In genomic region chr10:75060217-75060842, GRCm38 (mm10) we compare ENCODE assay signal across 8 mouse cellular contexts. TPM values are rescaled to one million over a fixed set of nuclear protein-coding genes. Genes with fewer than 3 reads are reported as not detected.
A peak's percentile ranks its signal among the peaks of the same experiment; 100 is the strongest.
DNase-seq lines count a peak whose midpoint lies in the region; ATAC-seq and TF ChIP-seq lines count a peak whose summit lies in the region.

Gene Bcr, plus strand, starts transcription at chr10:75060592.

- no peak for TF ChIP-seq EP300 in heart, postnatal 0 days (IDR thresholded peaks at IDR 0.05; ENCODE audit: low read depth)

- H3K4me3 ChIP-seq in C2C12 (ENCODE audit: insufficient read depth, poor library complexity, severe bottlenecking), result peak within 1 kb of the TSS; percentile 65
- peak within 1 kb of the TSS; percentile 92 for H3K4me3 ChIP-seq in forebrain, embryonic 11.5 days (ENCODE audit: low read depth, low read length)
- H3K4me3 ChIP-seq in heart, postnatal 0 days (ENCODE audit: low read depth, low read length), result peak within 1 kb of the TSS; percentile 87
- H3K4me3 ChIP-seq in lung, embryonic 14.5 days (ENCODE audit: low read depth, low read length), result peak within 1 kb of the TSS; percentile 85

- peak within 1 kb of the TSS; percentile 81 for H3K4me2 ChIP-seq in forebrain, embryonic 11.5 days (ENCODE audit: low read depth, low read length, severe bottlenecking)
- H3K4me2 ChIP-seq in heart, postnatal 0 days (ENCODE audit: low read depth, low read length), result peak within 1 kb of the TSS; percentile 97
- H3K4me2 ChIP-seq in lung, embryonic 14.5 days, result peak within 1 kb of the TSS; percentile 94

- H3ac ChIP-seq in C2C12 (ENCODE audit: control insufficient read depth, insufficient read length, low read depth), result peak within 1 kb of the TSS; percentile 76

- peak; percentile 86 for ATAC-seq in forebrain, embryonic 11.5 days (replicated peaks; ENCODE audit: low FRiP score)
- peak; percentile 80 for ATAC-seq in heart, postnatal 0 days (ENCODE audit: insufficient read depth, low read depth)
- ATAC-seq in lung, embryonic 14.5 days (ENCODE audit: insufficient read depth), result peak; percentile 86
- peak; percentile 53 for ATAC-seq in neutrophil, adult 5-6 weeks (ENCODE audit: extremely low read depth, insufficient number of reproducible peaks, low FRiP score, poor library complexity, severe bottlenecking)

- no peak for TF ChIP-seq CTCF in C2C12 (IDR thresholded peaks at IDR 0.05; ENCODE audit: control insufficient read depth, insufficient read depth, insufficient read length)
- no peak for TF ChIP-seq CTCF in heart, postnatal 0 days (IDR thresholded peaks at IDR 0.05; ENCODE audit: low read depth)
- no peak for TF ChIP-seq CTCF in lung, embryonic 14.5 days (IDR thresholded peaks at IDR 0.05; ENCODE audit: low read depth)

- DNase-seq in brain, adult 2 months (ENCODE audit: low read depth, low spot score), result peak; percentile 89
- DNase-seq in forebrain, embryonic 11.5 days (ENCODE audit: low spot score), result peak; percentile 90
- DNase-seq in heart, postnatal 0 days (ENCODE audit: low spot score), result peak; percentile 50
- DNase-seq in kidney, postnatal 4 days, result peak; percentile 83 to 89
- DNase-seq in lung, embryonic 14.5 days, result peak; percentile 86
- peak; percentile 63 for DNase-seq in testis, postnatal 14 days (ENCODE audit: low spot score)

- H3K27me3 ChIP-seq in C2C12 (ENCODE audit: control insufficient read depth, insufficient read depth, insufficient read length), result no peaks in the 10 kb centered on the region
- H3K27me3 ChIP-seq in forebrain, embryonic 11.5 days (ENCODE audit: control insufficient read depth, insufficient read depth, low read length), result no peaks in the 10 kb centered on the region
- H3K27me3 ChIP-seq in heart, postnatal 0 days (ENCODE audit: control insufficient read depth, insufficient read depth, low read length), result peaks cover 48% of the 10 kb centered on the region
- no peaks in the 10 kb centered on the region for H3K27me3 ChIP-seq in lung, embryonic 14.5 days (ENCODE audit: insufficient read depth, low read length)

- no peaks in the 10 kb centered on the region for H3K9me3 ChIP-seq in forebrain, embryonic 11.5 days (ENCODE audit: control insufficient read depth, low read length)
- no peaks in the 10 kb centered on the region for H3K9me3 ChIP-seq in heart, postnatal 0 days (replicated peaks; ENCODE audit: control insufficient read depth, low read length)
- no peaks in the 10 kb centered on the region for H3K9me3 ChIP-seq in lung, embryonic 14.5 days (ENCODE audit: low read depth, low read length)

- peaks cover 41% of the 10 kb centered on the region for H3K79me3 ChIP-seq in C2C12 (ENCODE audit: low read depth)

- H3K4me1 ChIP-seq in forebrain, embryonic 11.5 days (replicated peaks; ENCODE audit: control insufficient read depth, insufficient read depth, low read length), result peaks cover 23% of the 10 kb centered on the region
- peaks cover 27% of the 10 kb centered on the region for H3K4me1 ChIP-seq in heart, postnatal 0 days (ENCODE audit: control insufficient read depth, insufficient read depth)
- H3K4me1 ChIP-seq in lung, embryonic 14.5 days (ENCODE audit: insufficient read depth), result peaks cover 20% of the 10 kb centered on the region

- H3K27ac ChIP-seq in forebrain, embryonic 11.5 days (ENCODE audit: low read depth, low read length), result no peak within 1 kb of the TSS
- no peak within 1 kb of the TSS for H3K27ac ChIP-seq in heart, postnatal 0 days (ENCODE audit: low read depth)
- peak within 1 kb of the TSS; percentile 42; the same call in 1 of the 2 replicates for H3K27ac ChIP-seq in lung, embryonic 14.5 days (ENCODE audit: low read depth)

- under 1% methylated on average over 69 of the region's 73 CpGs for WGBS in forebrain, embryonic 11.5 days
- WGBS in heart, postnatal 0 days, result under 1% methylated on average over 48 of the region's 73 CpGs
- under 1% methylated on average over 28 of the region's 73 CpGs for WGBS in lung, embryonic 14.5 days

- peaks cover 5% of the 10 kb centered on the region for H3K36me3 ChIP-seq in C2C12 (ENCODE audit: control insufficient read depth, insufficient read depth)
- no peaks in the 10 kb centered on the region; the same call in 1 of the 2 replicates for H3K36me3 ChIP-seq in forebrain, embryonic 11.5 days (ENCODE audit: control insufficient read depth, insufficient read depth, low read length)
- no peaks in the 10 kb centered on the region for H3K36me3 ChIP-seq in heart, postnatal 0 days (replicated peaks; ENCODE audit: control insufficient read depth, insufficient read depth, low read length)
- H3K36me3 ChIP-seq in lung, embryonic 14.5 days (ENCODE audit: insufficient read depth), result no peaks in the 10 kb centered on the region

- peak within 1 kb of the TSS; percentile 82 for H3K9ac ChIP-seq in forebrain, embryonic 11.5 days (ENCODE audit: low read length)
- peak within 1 kb of the TSS; percentile 65 for H3K9ac ChIP-seq in heart, postnatal 0 days (replicated peaks; ENCODE audit: low read depth, low read length)
- peak within 1 kb of the TSS; percentile 76 for H3K9ac ChIP-seq in lung, embryonic 14.5 days

- H3K79me2 ChIP-seq in C2C12 (ENCODE audit: control insufficient read depth, insufficient read depth), result peaks cover 46% of the 10 kb centered on the region

TF ChIP-seq in C2C12, 6 proteins besides CTCF, POLR2A, EP300 and RAD21:
- no peak for TF ChIP-seq USF1 (IDR thresholded peaks at IDR 0.05; ENCODE audit: low read depth)
- no peak for TF ChIP-seq MYOD1 (IDR thresholded peaks at IDR 0.05; ENCODE audit: control insufficient read depth, insufficient read length, low read depth)
- TF ChIP-seq FOSL1 (IDR thresholded peaks at IDR 0.05; ENCODE audit: insufficient read depth, low read length, poor library complexity, severe bottlenecking), result no peak
- TF ChIP-seq MYOG (IDR thresholded peaks at IDR 0.05; ENCODE audit: control insufficient read depth, extremely low read depth, insufficient read length), result no peak
- TF ChIP-seq MAX (IDR thresholded peaks at IDR 0.05), result no peak
- TF ChIP-seq CEBPB (IDR thresholded peaks at IDR 0.05; ENCODE audit: low read depth), result peak; percentile 55
TF ChIP-seq in C2C12: peak in this region for 1.

RNA-seq across cellular contexts. Expression of gene Bcr, which starts in this region (rescaled TPM):
- 16.1 TPM for polyA plus RNA-seq in C2C12 (2012; fragmentation: generic; extraction: Trizol)
- 11.7 and 13.4 TPM in 2 replicates for polyA plus RNA-seq in forebrain, embryonic 11.5 days (2014; fragmentation: Nextera tagmentation; extraction: Ambion mirVana)
- total RNA-seq in heart, postnatal 0 days (2014; rRNA removed; ENCODE audit: low replicate concordance), result 11.4 and 12.1 TPM in 2 replicates
- 9.3 and 10.2 TPM in 2 replicates for polyA plus RNA-seq in heart, postnatal 0 days (2015; fragmentation: Nextera tagmentation; extraction: Ambion mirVana)
- 10.9 and 11.5 TPM in 2 replicates for polyA plus RNA-seq in lung, embryonic 14.5 days (2014; fragmentation: Nextera tagmentation; extraction: Ambion mirVana)
- total RNA-seq in neutrophil, adult 5-6 weeks (2017), result 28.3 and 28.4 TPM in 2 replicates
